Mouse (Mus musculus) adipose tissue, adult 10 weeks (tissue): Measurements from ENCODE around the gene Olfr828. TPM values are rescaled to one million over a fixed set of nuclear protein-coding genes. Genes with fewer than 3 reads are reported as not detected.

Experiments used
- polyA plus RNA-seq: library from polyadenylated mRNA; stranded (reverse); fragments of 350-450 nt; fragmentation: Illumina TruSeq; extraction: RNeasy Lipid Tissue Mini Kit (QIAGEN cat#74804); gene quantifications from one replicate; pipeline ENCODE4 v1.2.3, GENCODE M21; 2014; ENCODE audit warnings: low read depth, low replicate concordance

Olfr828 gene
- polyA plus RNA-seq: not detected

GRCm38 (mm10) chr9:18819426-18819825, at the start of gene Olfr828:
TSS of gene Olfr828 (minus strand) at chr9:18819526.

GRCm38 (mm10) chr9:18854633-18855032, 35.3 kb upstream of the Olfr828 start, which contains the start of gene Olfr829:
TSS of gene Olfr829 (plus strand) at chr9:18854933.

Other genes with a start within 250 kb of the Olfr828 start
- 4.5 TPM for gene Muc16, start 145.0 kb downstream of the Olfr828 start, polyA plus RNA-seq
- not detected for gene Olfr24, start 55.5 kb downstream of the Olfr828 start, polyA plus RNA-seq
- gene Olfr829, start 35.4 kb upstream of the Olfr828 start, polyA plus RNA-seq: not detected
- not detected for gene Olfr830, start 55.2 kb upstream of the Olfr828 start, polyA plus RNA-seq
- not detected for gene Olfr832, start 117.6 kb upstream of the Olfr828 start, polyA plus RNA-seq
- not detected for gene Olfr834, start 168.5 kb upstream of the Olfr828 start, polyA plus RNA-seq
- not detected for gene Olfr835, start 213.2 kb upstream of the Olfr828 start, polyA plus RNA-seq